Mouse (Mus musculus): ENCODE results near the gene Rabgef1. TPM values are rescaled to one million over a fixed set of nuclear protein-coding genes. Genes with fewer than 3 reads are reported as not detected.
A peak's percentile ranks its signal among the peaks of the same experiment; 100 is the strongest.

Rabgef1 gene
- total RNA-seq, 1 experiment from 2014 or later, result 34.3 TPM

DNA sequence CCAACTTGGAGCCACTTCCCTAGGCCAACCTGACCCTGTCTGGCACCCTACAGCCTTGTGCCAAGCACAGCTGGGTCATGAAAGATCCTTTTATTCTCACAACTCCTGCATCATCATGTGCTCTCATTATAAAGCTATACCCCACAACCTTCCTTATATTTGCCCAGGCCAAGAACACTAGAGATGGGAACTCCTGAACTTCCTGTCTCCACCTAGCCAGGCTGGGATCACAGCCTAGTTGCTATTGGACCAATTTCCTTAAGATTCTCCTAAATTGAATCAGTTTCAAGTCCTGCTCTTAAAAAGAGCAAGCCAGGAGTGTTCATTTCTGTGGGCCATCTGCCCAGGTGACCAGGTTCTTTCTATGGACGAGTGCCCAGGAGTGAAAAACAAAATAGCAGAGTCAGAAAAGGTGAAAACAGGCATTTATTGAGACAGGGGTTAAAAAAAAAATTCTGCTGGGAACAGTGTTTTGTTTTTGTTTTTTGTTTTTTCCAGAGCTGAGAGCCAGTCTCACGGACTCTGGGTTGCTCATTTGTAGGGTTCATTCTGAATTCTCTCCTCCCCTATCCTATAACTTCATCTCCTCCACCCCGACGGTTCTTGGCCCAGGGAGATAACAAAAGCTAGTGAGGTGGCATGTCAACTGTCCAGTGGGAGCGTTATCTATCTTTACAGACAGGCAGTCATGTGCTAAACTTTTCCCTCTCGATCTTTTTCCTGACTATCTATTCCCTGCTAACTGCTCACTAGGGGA lies 754 bp upstream of the Rabgef1 start:
- peak; percentile 34 for ATAC-seq (replicated peaks; ENCODE audit: low read depth, poor library complexity, severe bottlenecking)

DNA sequence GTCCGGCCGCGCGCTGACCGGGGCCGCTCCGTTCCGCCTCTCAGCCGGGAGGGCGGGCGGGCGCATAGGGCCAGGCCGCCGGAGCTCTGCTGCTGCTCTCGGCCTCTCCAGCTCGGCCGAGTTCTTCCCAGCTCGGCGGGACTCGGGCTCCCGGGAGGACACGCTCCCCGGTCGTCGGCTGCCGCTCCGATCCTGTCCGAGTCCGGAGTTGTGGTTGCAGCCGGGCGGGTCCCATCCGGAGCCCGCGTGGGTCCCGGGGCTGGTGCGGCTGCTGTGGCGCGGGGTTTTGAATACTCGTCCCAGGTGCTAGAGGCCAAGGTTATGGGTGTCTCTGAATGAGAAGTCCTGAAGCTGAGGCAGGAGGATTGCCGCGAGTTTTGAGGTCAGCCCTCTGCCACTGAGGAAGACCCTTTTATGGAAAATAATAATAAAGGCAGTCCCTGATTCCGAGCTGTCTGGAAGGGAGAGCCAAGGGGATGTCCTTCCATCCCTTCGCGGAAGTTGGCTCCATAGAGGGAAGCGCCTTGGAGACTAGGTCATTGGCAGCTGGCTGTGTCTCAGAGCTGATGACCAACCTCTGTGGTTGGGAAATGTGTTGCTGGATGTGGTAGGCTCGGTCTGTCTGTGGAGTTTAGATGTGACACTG lies 481 bp downstream of the Rabgef1 start:
- peak; percentile 63 for ATAC-seq (replicated peaks; ENCODE audit: low read depth, poor library complexity, severe bottlenecking)

DNA sequence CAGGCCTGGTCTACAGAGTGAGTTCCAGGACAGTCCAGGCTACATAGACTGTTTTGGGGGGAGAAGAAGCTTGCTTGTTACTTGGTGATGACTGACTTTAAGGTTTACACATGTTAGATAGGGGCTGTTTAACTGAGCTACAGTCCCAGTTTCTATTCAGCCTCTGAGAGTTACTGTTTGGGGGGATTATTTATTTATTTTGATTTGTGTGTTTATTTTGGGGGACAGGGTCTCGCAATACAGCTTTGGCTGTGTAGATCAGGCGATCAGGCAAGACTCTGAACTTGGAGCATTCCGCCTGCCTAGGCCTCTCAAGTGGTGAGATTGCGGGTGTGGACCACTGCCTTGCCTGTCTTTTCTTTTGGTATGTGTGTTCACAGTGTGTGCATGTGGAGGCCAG lies 1.4 kb downstream of the Rabgef1 start:
- no peak for ATAC-seq (replicated peaks; ENCODE audit: low read depth, poor library complexity, severe bottlenecking)

DNA sequence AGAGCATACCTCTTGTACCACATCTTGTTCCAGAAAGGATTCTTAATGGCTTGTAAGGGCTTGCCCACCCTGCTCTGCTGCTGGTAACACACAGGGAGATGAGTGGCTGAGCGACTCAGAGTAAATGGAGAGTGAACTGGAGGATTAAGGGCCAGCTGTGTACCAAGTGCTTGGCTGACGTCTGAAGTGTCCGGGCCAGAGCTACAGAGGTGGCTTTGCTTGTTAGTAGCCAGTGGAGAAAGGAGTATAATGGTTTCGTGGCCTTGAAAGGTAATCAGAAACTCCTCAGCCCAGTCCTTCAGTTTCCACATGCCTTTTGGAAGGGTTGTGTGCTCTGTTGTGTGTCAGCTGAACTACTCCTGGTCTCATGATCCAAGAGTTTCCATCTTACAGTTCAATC lies 6.3 kb downstream of the Rabgef1 start:
- ATAC-seq (replicated peaks; ENCODE audit: low read depth, poor library complexity, severe bottlenecking), result no peak

DNA sequence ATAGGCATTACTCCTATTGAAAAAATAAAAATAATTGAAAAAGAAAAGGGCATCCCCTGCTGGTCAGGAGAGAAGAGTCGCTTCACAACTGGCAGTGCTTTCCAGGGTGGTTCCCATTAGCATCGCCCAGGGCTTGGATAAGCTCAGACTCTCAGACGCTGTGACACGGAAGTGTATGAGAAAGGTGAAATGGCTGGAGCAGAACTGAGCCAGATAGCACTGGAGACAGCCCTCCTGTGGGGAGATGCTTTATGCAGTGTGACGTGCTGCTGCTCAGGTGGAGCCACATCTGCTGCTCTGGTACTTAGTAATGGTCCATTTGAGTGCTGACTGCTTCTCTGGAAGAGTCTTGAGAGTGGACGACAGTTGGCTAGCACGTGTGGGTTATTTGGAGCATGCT lies 8.8 kb downstream of the Rabgef1 start:
- 0 out of 2 replicates have a peak, but pooled peaks have one; percentile 26 for ATAC-seq (replicated peaks; ENCODE audit: low read depth, poor library complexity, severe bottlenecking)

DNA sequence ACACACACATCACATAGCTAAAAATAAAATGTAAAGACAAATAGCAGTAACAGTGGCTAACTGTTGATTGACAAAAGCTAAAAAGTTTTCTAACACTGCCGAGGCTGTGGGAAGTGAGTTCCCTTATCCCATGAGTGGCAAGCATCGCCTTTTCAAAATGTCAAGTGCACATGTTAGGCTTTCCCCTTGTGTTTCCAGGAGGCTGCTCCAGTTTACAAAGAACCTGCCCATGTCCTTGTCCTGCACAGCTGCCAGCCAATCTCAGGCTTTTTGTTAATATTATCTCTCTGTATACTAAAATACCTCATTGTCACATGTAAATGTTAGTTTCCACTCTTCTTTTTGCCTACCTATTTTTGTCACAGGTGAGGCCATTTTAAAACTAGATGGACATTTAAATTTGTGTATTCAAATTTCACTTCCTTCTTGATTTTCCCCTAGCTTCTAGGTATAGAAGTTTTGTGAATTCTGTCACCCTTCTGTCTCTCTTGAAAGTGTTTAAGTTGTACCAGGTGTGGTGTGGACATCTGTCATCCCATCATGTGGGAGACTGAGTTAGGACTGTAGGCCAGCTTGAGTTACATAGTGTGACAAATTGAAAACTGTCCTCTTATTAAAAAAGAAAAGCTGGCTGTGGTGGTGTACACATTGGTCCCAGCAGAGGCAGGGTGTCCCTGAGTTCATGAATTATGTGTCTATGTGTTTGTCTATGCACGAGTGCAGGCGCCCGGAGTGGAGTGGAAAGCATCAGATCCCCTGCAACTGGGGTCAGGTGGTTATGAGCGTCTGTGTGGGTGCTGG lies 10.3 kb downstream of the Rabgef1 start:
- ATAC-seq (replicated peaks; ENCODE audit: low read depth, poor library complexity, severe bottlenecking), result no peak

DNA sequence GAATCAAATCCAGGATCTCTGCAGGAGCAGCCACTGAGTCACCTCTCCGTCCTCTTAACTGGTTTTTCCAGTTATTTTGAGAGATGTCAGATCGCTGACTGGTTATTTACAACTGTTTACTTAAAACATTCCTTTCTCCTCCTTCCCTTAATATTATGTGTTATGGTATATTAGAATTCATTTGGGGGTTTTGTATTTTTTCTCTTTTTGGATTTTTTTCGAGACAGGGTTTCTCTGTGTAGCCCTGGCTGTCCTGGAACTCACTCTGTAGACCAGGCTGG lies 10.9 kb downstream of the Rabgef1 start:
- no peak for ATAC-seq (replicated peaks; ENCODE audit: low read depth, poor library complexity, severe bottlenecking)

DNA sequence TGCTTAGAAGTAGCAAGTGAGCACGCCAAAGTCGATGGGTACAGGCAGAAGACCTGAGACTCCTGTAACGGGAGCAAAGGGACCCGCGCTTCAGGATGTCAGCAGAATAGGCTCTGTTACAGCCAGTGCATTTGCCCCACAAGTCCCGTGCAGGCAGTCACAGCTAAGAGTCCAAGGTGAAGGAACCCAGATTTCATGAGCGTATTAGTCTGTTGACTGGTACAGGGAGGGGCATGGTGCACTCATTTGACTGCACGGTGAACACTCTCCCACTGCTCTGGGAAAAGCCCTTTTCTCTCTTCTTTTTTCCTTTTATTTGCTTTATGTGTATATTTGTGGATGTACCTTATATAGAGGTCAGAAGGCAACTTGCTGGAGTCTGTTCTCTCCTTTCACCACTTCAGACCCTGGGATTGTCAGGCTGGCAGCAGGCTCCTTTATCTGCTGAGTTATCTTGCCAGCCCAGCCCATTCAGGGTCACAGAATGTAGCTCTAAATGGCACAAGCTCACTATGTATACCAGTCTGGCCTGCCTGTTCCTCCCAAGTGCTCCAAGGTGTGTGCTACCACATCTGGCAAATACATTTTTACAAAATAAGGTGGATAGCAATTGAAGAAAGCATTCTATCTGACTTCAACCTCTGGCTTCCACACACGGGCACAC lies 12.7 kb downstream of the Rabgef1 start:
- ATAC-seq (replicated peaks; ENCODE audit: low read depth, poor library complexity, severe bottlenecking), result peak; percentile 41; the same call in 1 of the 2 replicates

DNA sequence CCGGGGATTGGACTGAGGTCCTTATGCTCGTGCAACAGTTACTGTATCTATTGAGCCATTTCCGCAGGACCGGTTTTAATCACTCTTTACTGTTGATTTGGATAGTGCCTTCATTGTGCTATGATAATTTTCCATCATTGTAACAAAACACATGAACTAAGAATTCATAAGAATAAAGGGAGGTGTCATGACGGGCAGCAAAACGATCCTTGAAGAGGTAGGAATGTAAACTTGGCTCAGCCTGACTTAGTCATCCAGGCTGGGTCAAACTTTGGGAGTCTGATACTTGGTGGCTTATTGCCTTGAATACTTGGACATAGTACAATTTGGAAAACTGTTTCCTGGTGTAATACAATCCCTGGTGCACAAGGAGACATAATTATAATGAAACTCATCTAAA lies 13.7 kb downstream of the Rabgef1 start:
- no peak for ATAC-seq (replicated peaks; ENCODE audit: low read depth, poor library complexity, severe bottlenecking)

DNA sequence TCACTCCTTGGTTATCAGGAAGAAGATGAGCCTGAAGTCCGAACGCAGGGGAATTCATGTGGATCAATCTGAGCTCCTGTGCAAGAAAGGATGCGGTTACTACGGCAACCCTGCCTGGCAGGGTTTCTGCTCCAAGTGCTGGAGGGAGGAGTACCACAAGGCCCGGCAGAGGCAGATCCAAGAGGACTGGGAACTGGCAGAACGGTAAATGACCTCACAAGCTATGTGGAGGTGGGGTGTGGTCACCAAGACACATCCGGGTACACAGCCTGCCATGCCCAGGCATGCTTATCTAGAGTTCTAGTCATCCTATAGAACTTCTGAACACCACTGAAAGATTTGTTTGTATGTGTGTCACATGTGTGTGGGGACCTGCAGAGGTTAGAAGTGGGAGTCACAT lies 15.8 kb downstream of the Rabgef1 start:
- ATAC-seq (replicated peaks; ENCODE audit: low read depth, poor library complexity, severe bottlenecking), result no peak; the same call in 1 of the 2 replicates

DNA sequence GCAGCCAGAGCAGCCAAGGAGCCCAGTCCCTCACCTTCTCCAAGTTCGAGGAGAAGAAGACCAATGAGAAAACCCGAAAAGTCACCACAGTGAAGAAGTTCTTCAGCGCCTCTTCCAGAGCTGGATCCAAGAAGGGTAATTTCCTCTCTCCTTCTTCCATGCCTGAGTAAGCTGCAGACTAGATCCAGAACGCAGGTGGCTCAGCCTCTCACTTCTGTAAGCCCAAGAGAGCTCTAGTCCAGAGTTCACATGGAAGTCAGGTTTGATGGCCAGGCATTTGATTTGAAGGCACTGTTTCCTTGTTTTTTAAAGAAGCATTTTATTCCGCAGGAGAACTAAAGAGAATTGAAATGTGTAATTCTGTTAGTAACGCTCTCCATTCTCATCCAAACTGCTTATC lies 19.3 kb downstream of the Rabgef1 start:
- ATAC-seq (replicated peaks; ENCODE audit: low read depth, poor library complexity, severe bottlenecking), result no peak

DNA sequence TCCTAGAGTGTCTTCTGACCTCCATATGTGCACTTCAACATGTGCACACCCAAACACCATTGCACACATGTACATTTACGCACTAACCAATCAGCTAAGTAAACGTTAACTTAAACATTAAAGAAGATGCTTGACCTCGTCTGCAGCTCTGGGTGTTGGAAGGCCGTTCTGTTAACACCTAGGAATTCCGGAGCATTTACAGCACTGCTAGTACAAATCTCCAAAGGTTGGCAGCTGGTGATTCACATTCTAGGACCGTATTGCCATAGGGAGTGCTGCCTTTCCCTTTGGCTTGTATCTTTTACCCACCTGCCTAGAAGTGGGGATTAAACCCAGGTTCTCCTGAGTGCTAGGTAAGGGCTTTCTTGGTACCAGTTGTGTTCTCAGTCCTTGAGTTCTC lies 20.3 kb downstream of the Rabgef1 start:
- ATAC-seq (replicated peaks; ENCODE audit: low read depth, poor library complexity, severe bottlenecking), result no peak

DNA sequence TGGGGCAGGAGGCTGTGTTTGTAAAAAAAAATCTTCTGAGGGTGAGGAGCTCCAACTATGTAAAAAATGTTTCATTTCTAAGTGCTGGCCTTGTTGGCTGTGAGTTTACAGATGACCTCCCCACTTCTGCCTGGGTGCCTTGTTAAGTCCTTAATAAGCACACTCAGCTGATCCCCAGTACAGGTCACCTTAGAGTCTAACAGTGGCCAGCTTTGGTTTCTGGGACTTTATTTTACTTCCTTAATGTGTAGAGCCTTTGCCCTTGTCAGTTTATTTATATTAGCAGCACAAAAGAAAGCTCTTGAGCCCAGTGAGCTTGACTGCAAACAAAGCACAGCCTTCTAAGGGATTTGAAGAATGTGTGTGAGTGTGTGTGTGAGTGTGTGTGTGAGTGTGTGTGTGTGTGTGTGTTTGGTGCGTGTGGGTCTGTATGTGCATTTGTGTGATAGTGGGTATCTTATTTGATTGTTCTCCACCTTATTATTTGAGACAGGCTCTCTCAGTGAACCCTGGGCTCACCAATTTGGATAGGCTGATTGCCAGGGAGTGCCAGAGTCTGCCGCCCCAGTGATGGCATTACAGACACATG lies 20.9 kb downstream of the Rabgef1 start:
- ATAC-seq (replicated peaks; ENCODE audit: low read depth, poor library complexity, severe bottlenecking), result no peak

DNA sequence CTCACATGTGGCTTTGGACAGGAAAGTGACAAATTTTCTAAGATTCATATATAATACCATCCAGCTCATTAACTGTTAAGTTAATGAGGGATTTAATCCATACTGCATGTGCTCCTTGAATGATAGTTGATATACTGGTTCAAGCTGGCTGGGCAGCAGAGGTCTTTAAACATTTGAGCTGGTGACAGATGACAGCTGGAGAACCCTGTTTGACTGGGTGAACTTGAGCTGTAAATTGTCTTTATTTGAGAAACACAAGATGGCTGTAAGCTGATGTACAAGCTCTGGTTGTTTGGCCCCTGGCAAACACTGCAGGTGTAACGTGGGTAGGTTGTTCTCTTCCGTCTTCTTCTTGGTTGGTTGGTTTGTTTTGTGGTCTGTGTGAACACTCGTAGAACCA lies 22.2 kb downstream of the Rabgef1 start:
- ATAC-seq (replicated peaks; ENCODE audit: low read depth, poor library complexity, severe bottlenecking), result no peak

DNA sequence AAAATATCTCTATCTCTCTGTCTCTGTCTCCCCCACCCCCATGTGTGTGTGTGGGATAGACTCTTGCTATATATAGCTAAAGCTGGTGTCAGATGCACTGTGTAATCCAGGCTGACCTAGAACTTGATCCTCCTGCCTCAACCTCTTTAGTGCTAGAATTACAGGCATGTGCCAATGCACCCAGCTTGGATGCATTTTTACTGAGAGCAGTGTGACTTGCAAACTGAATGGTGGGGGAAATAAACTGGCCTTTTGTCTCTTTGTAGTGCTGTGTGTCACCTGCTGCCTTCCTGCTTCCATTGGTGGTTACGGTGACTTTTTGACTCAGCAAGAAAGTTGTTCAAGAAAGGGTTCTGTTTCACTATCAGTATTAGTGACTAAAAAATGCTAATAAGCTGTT lies 24.7 kb downstream of the Rabgef1 start:
- peak; percentile 22; the same call in 1 of the 2 replicates for ATAC-seq (replicated peaks; ENCODE audit: low read depth, poor library complexity, severe bottlenecking)

DNA sequence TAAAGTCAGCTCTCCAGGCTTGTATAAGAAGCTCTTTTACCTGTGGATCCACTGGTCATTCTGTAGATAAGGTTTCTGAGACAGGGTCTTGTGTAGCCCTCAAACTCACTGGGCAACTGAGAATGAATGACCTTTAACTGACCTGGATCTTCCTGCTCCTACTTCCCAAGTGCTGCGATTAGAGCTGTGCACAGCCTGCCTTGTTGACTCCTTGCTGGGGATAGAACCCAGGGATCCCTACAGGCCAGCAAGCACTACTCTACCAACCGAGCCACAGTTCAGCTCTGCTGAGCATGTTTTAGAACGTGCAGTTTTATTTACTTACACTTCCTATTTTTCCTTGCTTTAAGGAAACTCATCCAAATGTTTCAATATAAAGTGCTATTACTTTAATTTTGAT lies 25.9 kb downstream of the Rabgef1 start:
- no peak for ATAC-seq (replicated peaks; ENCODE audit: low read depth, poor library complexity, severe bottlenecking)

DNA sequence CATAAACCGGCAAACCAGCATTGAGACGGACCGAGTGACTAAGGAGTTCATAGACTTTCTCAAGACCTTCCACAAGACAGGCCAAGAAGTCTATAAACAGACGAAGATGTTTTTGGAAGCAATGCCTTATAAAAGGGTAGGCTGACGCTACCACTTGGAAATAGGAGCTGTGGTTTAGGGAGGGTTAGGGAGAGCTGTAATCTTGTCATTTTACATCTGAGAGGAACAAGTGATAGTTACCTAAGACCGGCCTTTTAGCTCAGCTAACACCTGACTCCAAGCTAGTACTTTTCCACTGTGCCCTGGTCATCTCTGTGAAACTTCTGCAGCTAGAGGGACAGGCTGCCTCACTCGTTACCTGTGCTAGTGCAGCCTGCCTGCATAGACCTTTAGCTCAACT lies 26.4 kb downstream of the Rabgef1 start:
- ATAC-seq (replicated peaks; ENCODE audit: low read depth, poor library complexity, severe bottlenecking), result no peak

DNA sequence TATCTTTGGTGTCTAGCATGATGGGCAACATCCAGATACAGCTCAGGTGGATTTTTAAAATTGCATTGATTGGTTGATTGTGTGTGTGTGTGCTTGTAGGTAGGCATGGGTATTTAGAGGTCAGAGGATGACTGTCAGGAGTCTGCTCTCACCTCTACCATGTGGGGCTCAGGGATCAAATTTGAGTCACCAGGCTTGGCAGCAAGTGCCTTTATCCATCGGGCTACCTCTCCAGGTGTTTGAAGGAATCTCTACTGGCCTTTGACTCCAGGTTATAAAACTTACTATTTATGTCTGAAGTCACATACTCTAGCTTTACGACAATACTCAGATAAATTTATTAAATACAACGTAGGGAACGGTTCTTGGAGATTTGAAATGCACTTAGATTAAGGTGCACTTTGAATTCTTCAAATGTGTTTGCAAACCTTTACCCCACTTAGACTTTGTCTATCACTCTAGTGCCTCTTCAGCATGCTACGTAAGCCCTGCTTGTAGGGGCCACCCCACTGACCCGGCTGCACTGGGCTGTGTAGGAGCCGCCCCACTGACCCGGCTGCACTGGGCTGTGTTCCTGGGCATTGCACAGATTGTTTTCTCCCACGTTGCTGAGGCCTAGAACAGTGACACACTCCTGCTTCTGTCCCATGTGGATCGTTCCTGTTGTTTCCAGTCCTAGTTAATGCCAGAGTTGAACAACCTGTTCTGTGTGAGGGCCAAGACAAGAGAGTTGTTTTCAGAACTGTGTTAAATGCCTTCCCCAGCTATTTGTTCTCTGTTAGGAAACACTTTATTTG lies 28.8 kb downstream of the Rabgef1 start:
- no peak for ATAC-seq (replicated peaks; ENCODE audit: low read depth, poor library complexity, severe bottlenecking)

DNA sequence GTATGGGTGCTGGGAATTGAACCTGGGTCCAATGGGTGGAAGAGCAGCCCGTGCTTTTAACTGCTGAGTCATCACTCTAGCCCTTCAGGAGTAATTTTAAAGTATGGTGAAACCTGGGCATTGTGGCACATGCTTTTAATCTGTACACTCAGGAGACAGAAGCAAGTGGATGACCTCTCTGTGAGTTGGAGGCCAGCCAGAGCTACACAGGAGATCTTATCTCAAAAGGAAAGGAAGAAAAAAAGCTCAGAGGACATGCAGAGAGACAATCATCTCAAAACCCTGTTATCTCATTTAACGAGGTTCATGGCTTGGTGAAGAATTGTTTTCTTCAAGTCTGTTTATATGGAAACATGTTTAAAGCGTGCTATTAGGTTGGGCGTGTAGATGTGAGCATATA lies 32.4 kb downstream of the Rabgef1 start:
- ATAC-seq (replicated peaks; ENCODE audit: low read depth, poor library complexity, severe bottlenecking), result 0 out of 2 replicates have a peak, but pooled peaks have one; percentile 39

DNA sequence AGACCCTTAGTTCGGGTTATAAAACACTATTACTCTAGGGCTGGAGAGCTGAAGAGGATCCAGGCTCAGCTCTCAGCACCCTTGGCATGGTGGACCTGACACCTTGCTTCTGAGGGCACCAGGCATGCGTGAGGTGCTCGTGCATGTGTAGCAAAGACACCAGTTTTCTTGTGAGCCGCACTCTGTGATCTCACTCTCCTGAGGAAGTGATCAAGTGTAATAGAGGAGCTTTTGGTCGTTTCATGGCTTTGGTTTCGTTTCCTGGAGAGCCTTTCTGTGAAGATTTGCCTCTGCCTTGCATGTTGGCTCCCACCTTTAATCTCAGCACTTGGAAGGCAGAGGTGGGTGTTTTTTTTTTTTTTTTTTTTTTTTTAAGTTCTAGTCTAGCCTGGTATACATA lies 33.0 kb downstream of the Rabgef1 start:
- ATAC-seq (replicated peaks; ENCODE audit: low read depth, poor library complexity, severe bottlenecking), result no peak

All from common myeloid progenitor, adult 5-6 weeks (primary cell).